Mouse (Mus musculus) adrenal gland, postnatal 36 days (tissue): ENCODE measurements at regions not wholly inside any gene's neighbourhood (a gene's known extent, or its start where the extent isn't known, plus 50 kb on each side); places are given as distances from the start of the nearest gene placed in this dataset.

Experiments used
- DNase-seq, 2 experiments: peaks; one replicate each; pipeline ENCODE4 v3.0.0; 2021; ENCODE audit warnings: mixed read lengths in 1 of 2

- DNase-seq, result peak in 1 of 2 experiments; percentile 39
Measured at GRCm38 (mm10) chr2:67332211-67332610, 81.3 kb upstream of the Gm21830 start.

GRCm38 (mm10) chr2:67344711-67345110 lies 68.8 kb upstream of the Gm21830 start:
- no peak for DNase-seq
